Mouse (Mus musculus) Muller cell, postnatal 12 days (primary cell): Measurements from ENCODE around the gene Nav2.
A peak's percentile ranks its signal among the peaks of the same experiment; 100 is the strongest.

Source experiments
- DNase-seq: peaks from one replicate; pipeline ENCODE4 v3.0.0-alpha.2; 2015; ENCODE audit errors: inconsistent ontology term

Nav2 gene

GRCm38 (mm10) chr7:49158641-49159381 lies 250.3 kb downstream of the Nav2 start:
- peak; percentile 91 for DNase-seq

GRCm38 (mm10) chr7:49159646-49160555 lies 251.4 kb downstream of the Nav2 start:
- peak; percentile 91 for DNase-seq

GRCm38 (mm10) chr7:49162079-49162478 lies 253.6 kb downstream of the Nav2 start:
- DNase-seq, result no peak

- peak; percentile 66 for DNase-seq
These were observed 255.3 kb downstream of the Nav2 start for GRCm38 (mm10) chr7:49163789-49164188.

- DNase-seq, result no peak
These were observed 256.4 kb downstream of the Nav2 start for GRCm38 (mm10) chr7:49164868-49165267.

- no peak for DNase-seq
These were observed 264.4 kb downstream of the Nav2 start for GRCm38 (mm10) chr7:49172926-49173325.

GRCm38 (mm10) chr7:49175784-49176409 lies 267.4 kb downstream of the Nav2 start:
- peak; percentile 88 for DNase-seq

- DNase-seq, result no peak
These were observed 268.2 kb downstream of the Nav2 start for GRCm38 (mm10) chr7:49176590-49177201.

- no peak for DNase-seq
These were observed 269.7 kb downstream of the Nav2 start for GRCm38 (mm10) chr7:49178217-49178616.

- DNase-seq, result no peak
These were observed 272.5 kb downstream of the Nav2 start for GRCm38 (mm10) chr7:49181010-49181409.

GRCm38 (mm10) chr7:49182427-49182826 lies 273.9 kb downstream of the Nav2 start:
- DNase-seq, result no peak

GRCm38 (mm10) chr7:49183696-49184095 lies 275.2 kb downstream of the Nav2 start:
- DNase-seq, result peak; percentile 62

GRCm38 (mm10) chr7:49185991-49186390 lies 277.5 kb downstream of the Nav2 start:
- no peak for DNase-seq

GRCm38 (mm10) chr7:49189364-49189763 lies 280.8 kb downstream of the Nav2 start:
- DNase-seq, result no peak

GRCm38 (mm10) chr7:49190231-49190985 lies 281.9 kb downstream of the Nav2 start:
- no peak for DNase-seq

- no peak for DNase-seq
These were observed 282.7 kb downstream of the Nav2 start for GRCm38 (mm10) chr7:49191081-49191678.

- DNase-seq, result no peak
These were observed 283.7 kb downstream of the Nav2 start for GRCm38 (mm10) chr7:49192061-49192695.

GRCm38 (mm10) chr7:49195711-49196147 lies 287.2 kb downstream of the Nav2 start:
- peak; percentile 75 for DNase-seq

GRCm38 (mm10) chr7:49199366-49199765 lies 290.9 kb downstream of the Nav2 start:
- DNase-seq, result no peak

GRCm38 (mm10) chr7:49200270-49200669 lies 291.8 kb downstream of the Nav2 start:
- no peak for DNase-seq
